Mouse (Mus musculus) hindbrain, embryonic 15.5 days (tissue): ENCODE data around the gene Lypd6b. TPM values are rescaled to one million over a fixed set of nuclear protein-coding genes. Genes with fewer than 3 reads are reported as not detected.

Source experiments
- ATAC-seq: fragments of 200-750 bp; cut with Nextera tagmentation; 2 replicates; pipeline ENCODE4 v1.8.0; 2017; ENCODE audit warnings: low read depth, moderate number of reproducible peaks, moderate TSS enrichment; ENCODE audit not compliant: low FRiP score
- H3K27ac ChIP-seq: fragments of 300-500 bp; sonication (generic); replicated peaks from 2 replicates; pipeline ENCODE4 v1.5.1; 2015; ENCODE audit warnings: mild to moderate bottlenecking, inconsistent platforms
- H3K27me3 ChIP-seq: fragments of 300-500 bp; sonication (generic); 2 replicates; pipeline ENCODE4 v1.6.1; 2015; ENCODE audit warnings: control low read depth, inconsistent platforms
- H3K36me3 ChIP-seq: fragments of 300-500 bp; sonication (generic); 2 replicates; pipeline ENCODE4 v1.6.1; 2015; ENCODE audit warnings: control low read depth, inconsistent platforms
- H3K4me1 ChIP-seq: fragments of 300-500 bp; sonication (generic); replicated peaks from 2 replicates; pipeline ENCODE4 v1.6.1; 2015; ENCODE audit warnings: control low read depth, inconsistent platforms
- H3K4me2 ChIP-seq: fragments of 300-500 bp; sonication (generic); 2 replicates; pipeline ENCODE4 v1.6.1; 2015; ENCODE audit warnings: moderate library complexity, mild to moderate bottlenecking, inconsistent platforms
- H3K4me3 ChIP-seq: fragments of 300-500 bp; sonication (generic); 2 replicates; pipeline ENCODE4 v1.5.1; 2015; ENCODE audit warnings: mild to moderate bottlenecking, inconsistent platforms
- H3K9ac ChIP-seq: fragments of 300-500 bp; sonication (generic); 2 replicates; pipeline ENCODE4 v1.6.1; 2015; ENCODE audit warnings: inconsistent platforms
- H3K9me3 ChIP-seq: fragments of 300-500 bp; sonication (generic); 2 replicates; pipeline ENCODE4 v1.6.1; 2016; ENCODE audit warnings: control low read depth, inconsistent platforms
- WGBS: fragments of 180-500 bp; shearing (Covaris S2); methylation state at CpG from one replicate; pipeline ENCODE4 v1.1.7; 2015; 5-methylcytosine and 5-hydroxymethylcytosine counted together
- polyA plus RNA-seq: library from polyadenylated mRNA; unstranded; fragments of >200 nt; fragmentation: Nextera tagmentation; extraction: Ambion mirVana; gene quantifications from 2 replicates; pipeline ENCODE4 v1.2.1, GENCODE M21; 2015

The Lypd6b gene
- polyA plus RNA-seq, 1 experiment from 2014 or later: 12.8 TPM

DNA sequence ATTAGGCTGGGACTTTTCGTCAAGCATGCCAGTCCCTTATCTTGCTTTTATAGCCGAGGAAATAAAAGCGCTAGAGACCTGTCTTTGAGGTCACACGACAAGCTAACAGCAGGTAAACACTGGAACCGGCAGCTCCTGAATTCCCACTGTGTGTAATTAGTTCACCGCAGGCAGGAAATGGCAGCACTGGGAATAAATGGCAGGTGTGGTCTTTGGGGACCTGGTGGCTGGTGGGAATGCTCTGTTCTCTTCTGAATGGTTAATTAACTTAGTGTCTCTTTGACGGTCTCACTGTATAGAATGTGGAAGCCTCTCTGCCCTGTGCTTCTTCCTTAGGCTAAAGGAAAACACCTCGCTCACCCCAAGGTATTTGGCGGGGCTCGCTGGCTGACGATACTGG is 23.9 kb downstream of the Lypd6b start:
- H3K27ac ChIP-seq: no peak overlapping the region
- H3K4me3 ChIP-seq: no peak overlapping the region
- H3K36me3 ChIP-seq: no peaks in the 10 kb centered on the region
- H3K4me2 ChIP-seq: no peak overlapping the region
- H3K9ac ChIP-seq: no peak overlapping the region
- ATAC-seq: no peak
- no peaks in the 10 kb centered on the region for H3K9me3 ChIP-seq
- peaks cover 6% of the 10 kb centered on the region for H3K4me1 ChIP-seq
- WGBS: 19% methylated on average over 11 of the region's 11 CpGs
- H3K27me3 ChIP-seq: no peaks in the 10 kb centered on the region

DNA sequence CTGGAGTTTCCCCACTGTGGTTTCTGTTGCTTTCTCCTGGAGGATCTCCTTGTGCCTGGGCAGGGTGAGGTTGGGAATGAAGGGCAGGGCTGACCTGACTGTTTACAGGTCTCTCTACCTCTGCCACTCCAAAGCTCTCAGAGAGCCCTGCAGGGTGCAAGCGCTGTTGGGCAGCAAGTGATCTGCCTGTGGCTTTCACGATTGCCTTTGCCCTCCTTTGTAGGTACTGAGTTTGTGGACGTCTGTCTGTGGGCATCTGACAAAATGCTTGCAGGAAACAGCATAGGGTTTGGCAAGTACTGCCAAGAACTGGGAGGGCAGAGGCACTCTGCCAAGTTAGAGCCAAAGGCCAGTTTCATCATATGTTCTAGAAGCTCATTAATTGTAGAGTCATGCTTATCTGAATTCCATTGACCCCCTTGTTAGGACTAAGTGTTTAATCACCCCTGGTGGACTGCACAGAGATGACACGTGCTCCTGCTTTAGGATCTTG is 24.4 kb downstream of the Lypd6b start:
- H3K36me3 ChIP-seq: no peaks in the 10 kb centered on the region
- no peaks in the 10 kb centered on the region for H3K9me3 ChIP-seq
- H3K4me2 ChIP-seq: no peak overlapping the region
- no peak overlapping the region for H3K4me3 ChIP-seq
- no peak overlapping the region for H3K27ac ChIP-seq
- H3K9ac ChIP-seq: no peak overlapping the region
- WGBS: 33% methylated on average over 4 of the region's 4 CpGs
- no peaks in the 10 kb centered on the region for H3K27me3 ChIP-seq
- peaks cover 6% of the 10 kb centered on the region for H3K4me1 ChIP-seq
- no peak for ATAC-seq

DNA sequence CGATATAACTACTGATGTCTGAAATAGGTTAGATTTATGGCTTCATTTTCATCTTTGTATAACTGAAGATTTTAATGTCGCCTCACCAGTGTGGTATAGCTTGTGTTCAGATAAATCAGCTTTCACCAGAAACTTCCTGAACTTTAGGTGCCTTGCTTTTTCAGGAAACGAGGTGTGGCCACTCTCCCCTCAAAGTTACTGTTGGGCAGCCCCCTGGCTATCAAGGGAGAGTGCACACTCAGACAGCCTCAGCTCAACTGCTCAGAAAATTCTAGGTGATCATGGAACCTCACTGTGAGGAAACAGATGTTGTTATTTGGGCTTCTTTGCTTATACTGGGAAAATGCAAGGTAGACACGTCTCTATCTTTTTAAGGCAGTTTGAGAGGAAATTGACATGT is 25.7 kb downstream of the Lypd6b start:
- H3K4me2 ChIP-seq: no peak overlapping the region
- no peaks in the 10 kb centered on the region for H3K27me3 ChIP-seq
- no peak overlapping the region for H3K9ac ChIP-seq
- no peak overlapping the region for H3K4me3 ChIP-seq
- H3K4me1 ChIP-seq: peaks cover 6% of the 10 kb centered on the region
- no peak for ATAC-seq
- H3K36me3 ChIP-seq: no peaks in the 10 kb centered on the region
- H3K9me3 ChIP-seq: no peaks in the 10 kb centered on the region
- WGBS: 82% methylated on average over 4 of the region's 4 CpGs
- no peak overlapping the region for H3K27ac ChIP-seq

DNA sequence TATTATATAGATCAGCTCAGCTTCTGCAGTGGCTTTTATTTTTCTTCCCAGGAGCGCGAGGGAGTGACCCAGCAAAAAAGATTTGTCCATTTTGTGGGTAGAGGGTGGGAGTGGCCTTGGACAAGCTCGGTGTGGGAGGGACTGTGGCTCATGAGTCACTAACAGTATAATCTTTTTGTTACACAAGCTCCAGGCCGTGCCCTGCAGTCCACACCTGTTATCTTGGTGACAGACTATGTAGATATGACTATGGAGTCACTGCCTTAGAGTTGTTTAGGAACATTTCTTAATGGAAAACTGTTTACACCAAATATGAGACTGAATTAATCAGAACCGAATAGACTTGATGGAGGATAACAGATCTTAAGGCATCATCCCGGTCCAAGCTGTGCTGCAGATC is 26.5 kb downstream of the Lypd6b start:
- H3K9me3 ChIP-seq: no peaks in the 10 kb centered on the region
- H3K27ac ChIP-seq: no peak overlapping the region
- 84% methylated on average over 6 of the region's 6 CpGs for WGBS
- no peak for ATAC-seq
- H3K27me3 ChIP-seq: no peaks in the 10 kb centered on the region
- H3K4me1 ChIP-seq: peaks cover 6% of the 10 kb centered on the region
- H3K9ac ChIP-seq: no peak overlapping the region
- H3K4me3 ChIP-seq: no peak overlapping the region
- H3K4me2 ChIP-seq: no peak overlapping the region
- no peaks in the 10 kb centered on the region for H3K36me3 ChIP-seq

DNA sequence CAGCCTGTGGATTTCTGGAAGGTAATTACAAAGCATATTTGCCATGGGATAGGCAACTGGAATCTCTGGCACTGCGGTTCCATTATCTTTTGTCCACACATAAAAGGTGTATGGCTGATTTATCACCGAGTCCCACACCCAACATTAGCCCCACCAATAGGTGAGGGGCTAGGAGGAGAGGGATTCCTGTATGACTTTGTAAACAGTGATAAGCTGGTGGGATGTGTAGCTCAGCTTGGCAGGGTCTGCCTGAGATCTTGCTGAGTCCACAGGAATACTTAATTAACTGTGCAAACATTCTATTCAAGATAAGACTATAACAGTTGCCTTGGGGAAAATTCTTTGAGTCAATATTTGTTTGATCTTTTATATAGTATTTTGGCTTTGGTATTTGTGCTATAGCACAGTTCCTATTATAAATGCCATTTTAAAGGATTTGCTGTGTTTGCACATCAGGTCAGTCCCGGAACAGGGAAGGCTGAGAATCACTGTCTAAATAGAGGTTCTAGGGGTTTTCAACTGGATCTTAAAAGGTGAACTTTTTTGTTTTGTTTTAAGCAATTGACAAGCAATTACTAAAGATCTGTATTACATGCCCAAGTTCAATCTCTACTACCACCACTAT is 28.3 kb downstream of the Lypd6b start:
- Histone ChIP-seq H3K27me3 (no peaks in the 10 kb centered on the region), H3K9me3 (no peaks in the 10 kb centered on the region), H3K4me2 (no peak overlapping the region), H3K27ac (no peak overlapping the region), H3K4me3 (no peak overlapping the region), H3K4me1 (peaks cover 6% of the 10 kb centered on the region), H3K9ac (no peak overlapping the region), H3K36me3 (no peaks in the 10 kb centered on the region)
- 81% methylated on average over 3 of the region's 3 CpGs for WGBS
- no peak for ATAC-seq

DNA sequence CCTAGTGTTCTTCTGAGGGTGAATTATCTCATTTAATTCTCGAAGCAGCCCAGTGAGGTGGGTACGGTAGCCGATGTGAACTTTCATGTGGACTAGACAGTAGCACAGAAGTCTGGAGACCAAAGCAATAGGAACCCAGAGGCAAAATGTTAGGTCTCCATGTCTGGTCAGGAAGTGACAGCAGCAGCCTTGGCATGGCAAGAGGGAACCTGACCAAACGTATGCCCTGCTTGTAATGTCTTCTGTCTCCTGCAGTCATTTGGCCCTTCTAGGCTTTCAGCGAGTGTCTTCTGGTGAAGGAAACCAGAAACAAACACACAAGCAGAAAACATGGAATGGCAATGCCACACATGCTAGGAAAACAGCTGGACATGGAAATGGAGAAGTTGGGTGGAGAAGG is 29.1 kb downstream of the Lypd6b start:
- H3K4me1 ChIP-seq: peaks cover 5% of the 10 kb centered on the region
- H3K4me3 ChIP-seq: no peak overlapping the region
- H3K27me3 ChIP-seq: no peaks in the 10 kb centered on the region
- H3K9me3 ChIP-seq: no peaks in the 10 kb centered on the region
- no peak overlapping the region for H3K27ac ChIP-seq
- ATAC-seq: no peak
- WGBS: 95% methylated on average over 5 of the region's 5 CpGs
- no peak overlapping the region for H3K9ac ChIP-seq
- no peaks in the 10 kb centered on the region for H3K36me3 ChIP-seq
- H3K4me2 ChIP-seq: no peak overlapping the region

DNA sequence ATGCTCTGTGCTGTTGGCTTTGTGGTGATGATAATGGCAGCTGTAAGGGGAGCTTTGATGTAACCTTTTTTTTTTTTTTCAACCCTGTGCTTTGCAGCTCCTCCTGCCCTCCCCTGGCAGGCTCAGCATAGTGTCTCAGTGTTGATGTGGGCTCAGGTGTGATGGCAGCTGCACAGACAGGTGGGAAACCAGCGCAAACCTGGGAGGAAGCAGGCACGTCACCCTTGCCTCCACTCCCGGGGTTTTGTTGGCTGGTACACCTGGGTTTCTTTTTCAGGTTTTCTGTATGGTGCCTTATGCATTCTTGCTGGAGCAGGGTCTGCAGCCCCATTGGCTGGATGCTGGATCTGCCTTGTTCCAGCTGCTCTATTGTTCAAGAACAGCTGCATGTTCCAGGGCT is 29.7 kb downstream of the Lypd6b start:
- Histone ChIP-seq H3K27me3 (no peaks in the 10 kb centered on the region), H3K9me3 (no peaks in the 10 kb centered on the region), H3K9ac (no peak overlapping the region), H3K4me3 (no peak overlapping the region), H3K27ac (no peak overlapping the region), H3K36me3 (no peaks in the 10 kb centered on the region), H3K4me2 (no peak overlapping the region), H3K4me1 (no peaks in the 10 kb centered on the region; the same call in 1 of the 2 replicates)
- no peak for ATAC-seq
- 88% methylated on average over 3 of the region's 3 CpGs for WGBS

DNA sequence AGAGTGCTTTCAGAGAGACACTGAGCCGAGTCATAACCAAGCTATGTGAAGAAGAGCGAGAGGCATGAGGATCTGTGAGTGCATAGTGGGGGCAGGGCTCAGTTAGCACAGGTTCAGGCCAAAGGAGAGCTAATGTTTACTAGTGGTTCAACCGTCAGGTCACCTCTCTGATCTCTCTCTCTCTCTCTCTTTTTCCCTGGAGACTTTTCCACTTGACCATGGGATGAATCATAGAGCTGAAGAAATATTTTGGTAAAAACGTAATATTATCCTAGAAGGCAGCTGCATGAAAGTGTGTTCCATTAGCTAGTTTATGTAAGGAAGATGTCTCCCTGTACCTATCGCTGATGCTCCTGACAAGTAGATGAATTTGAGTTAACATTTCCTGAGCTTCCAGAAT is 30.6 kb downstream of the Lypd6b start:
- Histone ChIP-seq H3K4me3 (no peak overlapping the region), H3K9ac (no peak overlapping the region), H3K4me1 (no peaks in the 10 kb centered on the region), H3K36me3 (no peaks in the 10 kb centered on the region), H3K9me3 (no peaks in the 10 kb centered on the region), H3K27me3 (no peaks in the 10 kb centered on the region), H3K27ac (no peak overlapping the region), H3K4me2 (no peak overlapping the region)
- ATAC-seq: no peak
- WGBS: 89% methylated on average over 5 of the region's 5 CpGs

DNA sequence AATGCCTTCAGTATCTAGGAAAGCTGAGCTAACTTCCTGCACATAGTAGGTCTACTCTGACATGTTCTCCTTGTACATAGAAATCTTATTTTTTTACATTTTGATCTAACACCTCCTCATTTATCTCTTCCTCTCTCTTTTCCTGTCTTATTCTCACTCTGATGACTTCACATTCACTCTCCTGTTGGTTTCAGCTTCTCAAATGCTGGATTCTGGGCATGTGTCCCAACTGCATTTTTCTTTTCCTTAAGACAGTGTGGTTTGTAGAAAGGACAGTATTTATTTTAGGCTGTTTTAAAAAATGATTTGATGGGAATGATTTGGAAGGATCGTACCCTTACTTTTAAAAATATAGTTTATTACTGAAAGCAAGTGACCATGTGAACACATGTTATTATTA is 34.8 kb downstream of the Lypd6b start:
- ATAC-seq: no peak
- H3K36me3 ChIP-seq: no peaks in the 10 kb centered on the region
- H3K4me2 ChIP-seq: no peak overlapping the region
- no peak overlapping the region for H3K27ac ChIP-seq
- H3K9ac ChIP-seq: no peak overlapping the region
- H3K9me3 ChIP-seq: no peaks in the 10 kb centered on the region
- no peak overlapping the region for H3K4me3 ChIP-seq
- 91% methylated on average over 1 of the region's 1 CpGs for WGBS
- H3K4me1 ChIP-seq: no peaks in the 10 kb centered on the region
- H3K27me3 ChIP-seq: no peaks in the 10 kb centered on the region

DNA sequence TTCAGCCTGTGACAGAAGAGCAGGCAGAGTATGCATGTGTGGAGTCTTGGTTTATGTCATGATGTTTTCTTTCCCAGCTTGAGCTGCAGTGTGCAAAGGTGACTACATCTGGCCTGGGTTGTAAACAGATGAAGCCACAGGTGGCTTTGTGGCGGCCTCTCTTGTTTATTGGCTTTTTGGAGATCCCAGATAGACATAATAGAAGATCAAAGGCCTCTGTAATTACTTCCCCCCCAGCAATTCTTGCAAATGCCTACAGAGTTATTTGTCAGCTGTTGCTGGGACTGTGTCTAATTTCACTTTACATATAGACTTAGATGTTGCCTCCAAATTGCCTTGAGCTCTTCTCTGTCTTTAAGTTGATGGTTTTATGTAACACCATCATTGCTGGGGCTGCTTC is 38.1 kb downstream of the Lypd6b start:
- H3K9me3 ChIP-seq: no peaks in the 10 kb centered on the region
- no peak overlapping the region for H3K9ac ChIP-seq
- no peaks in the 10 kb centered on the region for H3K4me1 ChIP-seq
- no peak overlapping the region for H3K4me2 ChIP-seq
- no peaks in the 10 kb centered on the region for H3K27me3 ChIP-seq
- H3K36me3 ChIP-seq: no peaks in the 10 kb centered on the region
- 60% methylated on average over 1 of the region's 1 CpGs for WGBS
- ATAC-seq: no peak
- no peak overlapping the region for H3K27ac ChIP-seq
- no peak overlapping the region for H3K4me3 ChIP-seq

DNA sequence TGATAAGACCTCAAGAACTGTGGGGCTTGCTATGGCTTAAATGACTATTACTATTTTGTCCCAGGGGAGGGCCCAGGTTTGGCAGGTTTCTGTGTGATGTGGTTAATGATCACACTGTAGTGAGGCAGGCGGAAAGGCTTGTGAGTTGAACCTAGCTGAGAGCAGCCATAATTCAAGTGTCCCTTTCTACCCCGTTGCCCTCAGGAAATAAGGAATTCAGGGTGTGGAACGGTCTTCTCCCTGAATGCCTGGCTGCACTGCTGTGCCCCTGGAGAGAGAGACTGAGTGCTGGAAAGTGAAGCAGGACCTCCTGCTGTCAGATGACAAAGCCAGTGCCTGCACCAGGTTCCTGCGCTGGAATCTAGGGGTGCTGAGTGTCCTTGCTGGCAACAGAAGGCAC is 40.3 kb downstream of the Lypd6b start:
- no peak overlapping the region for H3K4me2 ChIP-seq
- ATAC-seq: no peak
- WGBS: 39% methylated on average over 4 of the region's 4 CpGs

DNA sequence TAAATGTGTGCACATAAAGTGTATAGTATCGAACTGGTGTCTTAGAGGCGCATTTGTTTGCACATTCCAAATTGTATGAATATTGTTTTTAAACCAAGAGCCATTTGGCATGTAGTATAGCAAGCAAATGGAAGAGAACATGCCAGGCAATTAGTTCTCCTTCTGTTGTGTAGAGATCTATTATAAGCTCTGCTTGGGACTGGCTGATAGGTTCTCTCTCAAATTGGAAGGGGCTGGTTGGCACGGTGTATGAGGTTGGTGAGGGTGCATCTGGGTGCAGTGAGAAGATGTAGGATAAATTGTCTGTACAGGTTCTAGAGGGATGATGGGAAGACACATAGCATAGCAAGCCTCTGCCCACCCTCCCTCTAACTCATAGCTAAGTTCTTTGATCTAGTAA is 42.9 kb downstream of the Lypd6b start:
- 95% methylated on average over 3 of the region's 3 CpGs for WGBS
- no peak for ATAC-seq
- H3K27ac ChIP-seq: no peak overlapping the region
- no peaks in the 10 kb centered on the region for H3K36me3 ChIP-seq
- no peaks in the 10 kb centered on the region for H3K4me1 ChIP-seq
- H3K9me3 ChIP-seq: no peaks in the 10 kb centered on the region
- H3K9ac ChIP-seq: no peak overlapping the region
- no peak overlapping the region for H3K4me2 ChIP-seq
- H3K4me3 ChIP-seq: no peak overlapping the region
- no peaks in the 10 kb centered on the region for H3K27me3 ChIP-seq

More for the DNA sequence above, 40.3 kb downstream of the Lypd6b start:
- no peaks in the 10 kb centered on the region for H3K9me3 ChIP-seq
- no peaks in the 10 kb centered on the region for H3K27me3 ChIP-seq
- no peak overlapping the region for H3K9ac ChIP-seq
- no peak overlapping the region for H3K4me3 ChIP-seq
- H3K4me1 ChIP-seq: no peaks in the 10 kb centered on the region
- no peaks in the 10 kb centered on the region for H3K36me3 ChIP-seq
- H3K27ac ChIP-seq: no peak overlapping the region

DNA sequence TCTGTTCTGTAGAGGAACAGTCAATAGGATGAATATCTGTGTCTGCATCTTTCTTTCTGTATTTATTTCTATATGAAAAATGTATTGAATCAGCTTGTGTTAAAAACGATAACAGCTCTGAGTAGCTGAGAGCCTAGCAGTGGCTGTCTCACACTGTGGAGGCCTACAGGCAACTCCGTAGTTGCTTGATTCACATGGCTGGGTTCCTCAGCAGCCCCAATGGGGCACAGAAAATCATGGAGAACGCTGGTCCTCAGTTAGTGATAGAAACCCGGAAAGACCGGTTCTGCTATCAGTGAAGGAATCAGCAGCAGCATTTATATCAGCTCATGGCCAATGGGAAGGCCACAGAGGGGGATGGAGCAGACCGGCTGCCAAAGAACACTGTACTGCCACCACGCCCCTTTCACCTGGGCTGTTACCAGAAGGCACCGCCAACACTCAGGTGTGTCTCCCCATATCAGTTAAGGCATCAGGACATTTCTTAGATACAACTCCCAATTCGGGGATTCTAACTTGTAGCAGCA is 44.9 kb downstream of the Lypd6b start:
- Histone ChIP-seq H3K4me3 (no peak overlapping the region), H3K36me3 (no peaks in the 10 kb centered on the region), H3K27me3 (no peaks in the 10 kb centered on the region), H3K27ac (no peak overlapping the region), H3K9me3 (no peaks in the 10 kb centered on the region), H3K4me1 (peaks cover under 1% of the 10 kb centered on the region; the same call in 1 of the 2 replicates), H3K4me2 (no peak overlapping the region), H3K9ac (no peak overlapping the region)
- no peak for ATAC-seq
- WGBS: 87% methylated on average over 9 of the region's 9 CpGs
